Mouse (Mus musculus): ENCODE measurements around the gene Gck. TPM values are rescaled to one million over a fixed set of nuclear protein-coding genes. Genes with fewer than 3 reads are reported as not detected.

Gck gene
- polyA plus RNA-seq, 1 experiment from 2014 or later = 0.33 TPM

GRCm38 (mm10) chr11:5930578-5930977 is 19.3 kb downstream of the Gck start:
- CTCF ChIA-PET = interaction anchor here (1.5 kb wide), 1 partner anchor 10 kb away, joined by 4 read pairs; no protein-coding TSS in a partner anchor

GRCm38 (mm10) chr11:5926696-5927220 is 23.1 kb downstream of the Gck start:
- POLR2A ChIA-PET = no interaction called here
- DNase-seq (ENCODE audit: low read depth, low spot score) (no peak), ATAC-seq (no peak)
- CTCF ChIA-PET = no interaction called here
- TF ChIP-seq CTCF (IDR thresholded peaks at IDR 0.05) = no peak
- H3K27me3 ChIP-seq = peaks cover 9% of the 10 kb centered on the region
- in situ Hi-C loops (cut with MboI; ENCODE audit: low pct_unique_long_range_greater_than_20kb) = no loop called here

More at GRCm38 (mm10) chr11:5930578-5930977, 19.3 kb downstream of the Gck start:
- TF ChIP-seq CTCF (IDR thresholded peaks at IDR 0.05) = no peak
- no peaks in the 10 kb centered on the region for H3K27me3 ChIP-seq
- DNase-seq (ENCODE audit: low read depth, low spot score) (no peak), ATAC-seq (no peak)
- POLR2A ChIA-PET = no interaction called here
- in situ Hi-C loops (cut with MboI; ENCODE audit: low pct_unique_long_range_greater_than_20kb) = no loop called here

GRCm38 (mm10) chr11:5924699-5925098 is 25.2 kb downstream of the Gck start:
- POLR2A ChIA-PET = no interaction called here
- DNase-seq (ENCODE audit: low read depth, low spot score) = no peak
- TF ChIP-seq CTCF (IDR thresholded peaks at IDR 0.05) = no peak
- CTCF ChIA-PET = no interaction called here
- H3K27me3 ChIP-seq = peaks cover 19% of the 10 kb centered on the region
- ATAC-seq = no peak
- in situ Hi-C loops (cut with MboI; ENCODE audit: low pct_unique_long_range_greater_than_20kb) = loop anchor here (25.0 kb wide), 1 partner anchor 437 kb away; no protein-coding TSS in a partner anchor

- TF ChIP-seq CTCF (IDR thresholded peaks at IDR 0.05) = no peak
- peaks cover 19% of the 10 kb centered on the region for H3K27me3 ChIP-seq
- DNase-seq (ENCODE audit: low read depth, low spot score) (no peak), ATAC-seq (no peak)
- POLR2A ChIA-PET = no interaction called here
- in situ Hi-C loops (cut with MboI; ENCODE audit: low pct_unique_long_range_greater_than_20kb) = loop anchor here (25.0 kb wide), 1 partner anchor 433 kb away; no protein-coding TSS in a partner anchor
- CTCF ChIA-PET = interaction anchor here (1.0 to 1.7 kb wide), 2 partner anchors 11 to 21 kb away, joined by 3 to 4 read pairs; no protein-coding TSS in a partner anchor
These were observed 29.4 kb downstream of the Gck start for GRCm38 (mm10) chr11:5920323-5920960.

GRCm38 (mm10) chr11:5919606-5920005 is 30.3 kb downstream of the Gck start:
- H3K27me3 ChIP-seq = peaks cover 19% of the 10 kb centered on the region
- POLR2A ChIA-PET = no interaction called here
- TF ChIP-seq CTCF (IDR thresholded peaks at IDR 0.05) = no peak
- CTCF ChIA-PET = interaction anchor here (1.7 kb wide), 1 partner anchor 12 kb away, joined by 4 read pairs; no protein-coding TSS in a partner anchor
- in situ Hi-C loops (cut with MboI; ENCODE audit: low pct_unique_long_range_greater_than_20kb) = loop anchor here (25.0 kb wide), 1 partner anchor 432 kb away; no protein-coding TSS in a partner anchor
- DNase-seq (ENCODE audit: low read depth, low spot score) (no peak), ATAC-seq (no peak)

GRCm38 (mm10) chr11:5918111-5918510 is 31.8 kb downstream of the Gck start:
- ATAC-seq = no peak
- no peak for TF ChIP-seq CTCF (IDR thresholded peaks at IDR 0.05)
- peaks cover 14% of the 10 kb centered on the region for H3K27me3 ChIP-seq
- DNase-seq (ENCODE audit: low read depth, low spot score) = no peak
- in situ Hi-C loops (cut with MboI; ENCODE audit: low pct_unique_long_range_greater_than_20kb) = loop anchor here (25.0 kb wide), 1 partner anchor 431 kb away; no protein-coding TSS in a partner anchor
- ChIA-PET CTCF (interaction anchor here (1.4 kb wide), 1 partner anchor 32 kb away, joined by 5 read pairs; no protein-coding TSS in a partner anchor), POLR2A (no interaction called here)

GRCm38 (mm10) chr11:5916178-5916548 is 33.7 kb downstream of the Gck start:
- peaks cover 7% of the 10 kb centered on the region for H3K27me3 ChIP-seq
- CTCF ChIA-PET = interaction anchor here (1.4 to 2.5 kb wide), 2 partner anchors 12 to 80 kb away, joined by 6 to 8 read pairs; no protein-coding TSS in a partner anchor
- DNase-seq (ENCODE audit: low read depth, low spot score) (no peak), ATAC-seq (no peak)
- TF ChIP-seq CTCF (IDR thresholded peaks at IDR 0.05) = no peak
- POLR2A ChIA-PET = no interaction called here
- in situ Hi-C loops (cut with MboI; ENCODE audit: low pct_unique_long_range_greater_than_20kb) = loop anchor here (25.0 kb wide), 1 partner anchor 429 kb away; no protein-coding TSS in a partner anchor

GRCm38 (mm10) chr11:5915429-5916177 is 34.3 kb downstream of the Gck start:
- no peak for DNase-seq (ENCODE audit: low read depth, low spot score)
- TF ChIP-seq CTCF (IDR thresholded peaks at IDR 0.05) = no peak
- H3K27me3 ChIP-seq = peaks cover 1% of the 10 kb centered on the region
- POLR2A ChIA-PET = no interaction called here
- ATAC-seq = no peak
- CTCF ChIA-PET = interaction anchor here (1.3 to 2.5 kb wide), 3 partner anchors 11 to 79 kb away, joined by 5 to 8 read pairs (median 6); no protein-coding TSS in a partner anchor
- in situ Hi-C loops (cut with MboI; ENCODE audit: low pct_unique_long_range_greater_than_20kb) = loop anchor here (25.0 kb wide), 1 partner anchor 428 kb away; no protein-coding TSS in a partner anchor

GRCm38 (mm10) chr11:5914940-5915339 is 34.9 kb downstream of the Gck start:
- DNase-seq (ENCODE audit: low read depth, low spot score) (no peak), ATAC-seq (no peak)
- no peaks in the 10 kb centered on the region for H3K27me3 ChIP-seq
- POLR2A ChIA-PET = no interaction called here
- TF ChIP-seq CTCF (IDR thresholded peaks at IDR 0.05) = no peak
- in situ Hi-C loops (cut with MboI; ENCODE audit: low pct_unique_long_range_greater_than_20kb) = loop anchor here (25.0 kb wide), 1 partner anchor 428 kb away; no protein-coding TSS in a partner anchor
- CTCF ChIA-PET = interaction anchor here (1.3 to 1.4 kb wide), 2 partner anchors 29 to 79 kb away, joined by 5 to 6 read pairs; no protein-coding TSS in a partner anchor

- no peak for ATAC-seq
- POLR2A ChIA-PET = no interaction called here
- DNase-seq (ENCODE audit: low read depth, low spot score) = no peak
- in situ Hi-C loops (cut with MboI; ENCODE audit: low pct_unique_long_range_greater_than_20kb) = loop anchor here (25.0 kb wide), 1 partner anchor 427 kb away; no protein-coding TSS in a partner anchor
- H3K27me3 ChIP-seq = no peaks in the 10 kb centered on the region
- CTCF ChIA-PET = interaction anchor here (1.3 to 2.5 kb wide), 6 partner anchors 10 to 78 kb away, joined by 4 to 12 read pairs (median 6); partner anchors contain the start of gene Ykt6
- TF ChIP-seq CTCF (IDR thresholded peaks at IDR 0.05) = no peak
These were observed 35.9 kb downstream of the Gck start for GRCm38 (mm10) chr11:5913936-5914335.

Measured in Patski (cell line).